Mouse (Mus musculus) lung, postnatal 36 days (tissue): ENCODE results near the gene Slc6a4.

ENCODE experiments used
- DNase-seq: peaks from one replicate; pipeline ENCODE4 v3.0.0; 2022; ENCODE audit warnings: mixed read lengths

Slc6a4 gene

GRCm38 (mm10) chr11:76997916-76998704 is at the start of gene Slc6a4:
TSS of gene Slc6a4 (plus strand) at chr11:76998603.
- peak; percentile 27 for DNase-seq

- no peak for DNase-seq
Observed at GRCm38 (mm10) chr11:76953536-76953935, 44.9 kb upstream of the Slc6a4 start.

- no peak for DNase-seq
Observed at GRCm38 (mm10) chr11:76965703-76966102, 32.7 kb upstream of the Slc6a4 start.

- DNase-seq, result no peak
Observed at GRCm38 (mm10) chr11:76970328-76970727, 28.1 kb upstream of the Slc6a4 start.

GRCm38 (mm10) chr11:76974680-76975319 is 23.6 kb upstream of the Slc6a4 start:
- no peak for DNase-seq

GRCm38 (mm10) chr11:76981570-76982141 is 16.7 kb upstream of the Slc6a4 start:
- no peak for DNase-seq

- DNase-seq, result no peak
Observed at GRCm38 (mm10) chr11:76982415-76982814, 16.0 kb upstream of the Slc6a4 start.

GRCm38 (mm10) chr11:76983641-76984040 is 14.8 kb upstream of the Slc6a4 start:
- no peak for DNase-seq

- no peak for DNase-seq
Observed at GRCm38 (mm10) chr11:76984173-76984572, 14.2 kb upstream of the Slc6a4 start.

- DNase-seq, result no peak
Observed at GRCm38 (mm10) chr11:76990839-76991238, 7.6 kb upstream of the Slc6a4 start.

- DNase-seq, result peak; percentile 66
Observed at GRCm38 (mm10) chr11:76992886-76993285, 5.5 kb upstream of the Slc6a4 start.

GRCm38 (mm10) chr11:76995966-76996672 is 2.3 kb upstream of the Slc6a4 start:
- DNase-seq, result peak; percentile 65

- peak; percentile 90 for DNase-seq
Observed at GRCm38 (mm10) chr11:76997305-76997704, 1.1 kb upstream of the Slc6a4 start.

- DNase-seq, result peak; percentile 41
Observed at GRCm38 (mm10) chr11:76998705-76999226, 363 bp downstream of the Slc6a4 start.

GRCm38 (mm10) chr11:77000741-77001140 is 2.3 kb downstream of the Slc6a4 start:
- DNase-seq, result peak; percentile 60

GRCm38 (mm10) chr11:77002361-77002760 is 4.0 kb downstream of the Slc6a4 start:
- DNase-seq, result no peak

GRCm38 (mm10) chr11:77005881-77006280 is 7.5 kb downstream of the Slc6a4 start:
- no peak for DNase-seq

GRCm38 (mm10) chr11:77006616-77007015 is 8.2 kb downstream of the Slc6a4 start:
- DNase-seq, result no peak

- no peak for DNase-seq
Observed at GRCm38 (mm10) chr11:77009069-77010025, 10.9 kb downstream of the Slc6a4 start.

GRCm38 (mm10) chr11:77010762-77011475 is 12.5 kb downstream of the Slc6a4 start:
- DNase-seq, result no peak

GRCm38 (mm10) chr11:77018046-77018445 is 19.6 kb downstream of the Slc6a4 start:
- no peak for DNase-seq
